Mouse (Mus musculus) CH12F3 (cell line): ENCODE measurements around the gene Olfr1494.

Experiments
- in situ Hi-C: fragments of 300-500 bp; cut with MboI; formaldehyde crosslinking; loops from 2 replicates; pipeline ENCODE4 v1.14.3; 2020; ENCODE audit warnings: low sequenced_read_pairs

Gene Olfr1494

DNA sequence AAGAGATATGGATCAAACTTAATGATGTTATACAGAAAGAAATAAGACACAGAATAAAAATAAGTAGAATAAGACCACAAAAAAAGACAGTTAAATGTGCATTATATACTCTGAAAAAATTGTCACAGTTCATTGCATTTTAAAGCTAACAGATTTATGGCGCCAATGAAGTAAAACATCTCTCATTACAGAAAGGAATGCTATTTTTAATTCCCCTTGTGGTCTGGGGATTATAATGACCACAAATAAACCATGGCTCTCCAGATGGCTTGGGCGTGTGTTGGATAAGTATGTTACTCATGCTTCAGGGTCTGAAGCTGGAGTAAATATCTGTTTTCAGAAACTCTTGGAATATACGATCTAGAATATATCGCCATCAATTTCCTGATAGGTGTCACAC is at the start of gene Olfr1494:
TSS of gene Olfr1494 (plus strand) at position 301 of the 400 bp plus-strand sequence.
- in situ Hi-C loops: no loop called here

DNA sequence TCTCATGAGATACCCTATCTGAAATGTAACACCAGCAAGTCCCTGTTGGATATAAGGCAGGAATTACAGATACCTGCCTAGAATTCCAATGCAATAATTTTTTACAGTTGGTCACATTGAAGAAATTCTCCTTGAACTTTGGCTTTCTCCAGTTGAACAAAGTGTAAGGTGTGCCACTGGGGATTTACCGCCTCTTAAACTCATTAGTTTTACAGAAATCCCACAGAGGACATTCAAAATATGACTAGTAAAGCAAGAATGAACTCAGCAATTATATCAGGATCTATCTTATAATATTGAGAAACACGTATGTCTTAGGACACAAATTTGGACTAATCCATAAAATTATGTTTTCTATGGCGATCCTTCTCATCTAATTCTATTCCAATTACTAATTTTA is 42.6 kb upstream of the Olfr1494 start, which contains the start of gene Olfr1491:
TSS of gene Olfr1491 (plus strand) at position 301 of the 400 bp plus-strand sequence.
- in situ Hi-C loops: no loop called here

DNA sequence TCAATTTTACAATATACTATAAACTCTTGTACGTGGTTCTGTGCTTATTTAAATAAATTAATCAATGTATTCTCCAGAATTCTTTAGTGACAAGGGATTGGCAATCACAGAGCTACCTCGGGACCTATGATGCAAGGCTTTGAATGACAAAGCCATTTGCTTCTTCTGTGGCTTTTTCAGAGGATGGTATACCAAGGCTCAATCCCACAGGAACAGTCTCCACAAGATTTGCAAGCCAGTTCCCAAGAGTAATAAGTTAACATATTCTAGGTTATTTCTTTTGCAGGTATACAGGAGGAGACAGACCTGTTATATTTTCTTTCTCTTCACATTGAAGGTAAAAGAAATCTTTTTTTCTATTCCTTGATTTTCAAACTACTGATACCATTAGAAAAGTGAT is 16.6 kb upstream of the Olfr1494 start, which contains the start of gene Olfr1493-ps1:
TSS of gene Olfr1493-ps1 (plus strand) at position 301 of the 400 bp plus-strand sequence.
- in situ Hi-C loops: no loop called here

DNA sequence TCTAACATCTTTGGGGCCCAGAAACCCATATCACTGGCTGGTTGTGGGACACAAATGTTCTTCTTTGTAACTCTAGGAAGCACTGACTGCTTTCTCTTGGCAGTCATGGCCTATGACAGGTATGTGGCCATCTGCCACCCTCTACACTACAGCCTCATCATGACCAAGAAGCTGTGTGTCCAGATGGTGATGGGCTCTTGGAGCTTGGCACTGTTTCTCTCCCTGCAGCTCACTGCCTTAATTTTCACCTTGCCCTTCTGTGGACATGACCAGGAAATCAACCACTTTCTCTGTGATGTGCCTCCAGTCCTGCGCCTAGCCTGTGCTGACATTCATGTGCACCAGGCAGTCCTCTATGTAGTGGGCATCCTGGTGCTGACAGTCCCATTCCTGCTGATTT is 9.8 kb downstream of the Olfr1494 start:
- in situ Hi-C loops: no loop called here

DNA sequence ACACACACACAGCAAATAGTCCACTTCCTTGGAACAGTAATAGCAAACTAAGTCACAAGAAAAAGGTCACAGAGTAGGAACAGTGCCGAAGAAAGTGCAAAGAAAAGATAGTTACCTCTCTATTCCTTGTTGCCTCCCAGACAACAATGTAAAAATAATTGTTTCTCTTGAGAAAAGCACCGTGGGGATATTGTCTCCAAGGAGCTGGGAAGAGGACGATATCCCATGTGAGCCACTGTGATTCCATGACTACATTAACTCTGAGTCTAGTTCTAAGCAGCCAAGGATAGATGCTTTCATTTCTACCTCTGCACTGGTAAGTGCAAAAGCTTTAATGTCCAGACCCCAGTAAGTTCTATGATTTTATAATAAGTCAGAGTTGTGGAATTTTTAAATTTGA is 24.8 kb downstream of the Olfr1494 start, which contains the start of gene Olfr1495:
TSS of gene Olfr1495 (plus strand) at position 301 of the 400 bp plus-strand sequence.
- in situ Hi-C loops: no loop called here

DNA sequence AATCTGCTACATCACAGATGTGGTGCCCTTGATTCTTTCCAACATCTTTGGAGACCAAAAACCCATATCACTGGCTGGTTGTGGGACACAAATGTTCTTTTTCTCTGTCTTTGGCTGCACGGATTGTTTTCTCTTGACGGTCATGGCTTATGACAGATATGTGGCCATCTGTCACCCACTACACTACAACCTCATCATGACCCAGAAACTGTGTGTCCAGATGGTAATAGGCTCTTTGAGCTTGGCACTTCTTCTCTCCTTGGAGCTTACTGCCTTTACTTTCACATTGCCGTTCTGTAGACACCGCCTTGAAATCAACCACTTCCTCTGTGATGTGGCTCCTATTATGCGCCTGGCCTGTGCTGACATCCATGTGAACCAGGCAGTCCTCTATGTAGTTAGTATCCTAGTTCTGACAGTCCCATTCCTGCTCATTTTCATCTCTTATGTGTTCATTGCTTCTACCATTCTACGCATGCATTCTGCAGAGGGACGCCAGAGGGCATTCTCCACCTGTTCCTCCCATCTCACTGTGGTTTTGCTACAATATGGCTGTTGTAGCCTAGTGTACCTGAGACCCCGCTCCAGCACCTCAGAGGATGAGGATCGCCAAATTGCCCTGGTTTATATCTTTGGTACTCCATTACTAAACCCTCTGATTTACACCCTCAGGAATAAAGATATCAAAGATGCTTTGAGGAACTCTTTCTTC is 29.2 kb downstream of the Olfr1494 start:
- in situ Hi-C loops: no loop called here

DNA sequence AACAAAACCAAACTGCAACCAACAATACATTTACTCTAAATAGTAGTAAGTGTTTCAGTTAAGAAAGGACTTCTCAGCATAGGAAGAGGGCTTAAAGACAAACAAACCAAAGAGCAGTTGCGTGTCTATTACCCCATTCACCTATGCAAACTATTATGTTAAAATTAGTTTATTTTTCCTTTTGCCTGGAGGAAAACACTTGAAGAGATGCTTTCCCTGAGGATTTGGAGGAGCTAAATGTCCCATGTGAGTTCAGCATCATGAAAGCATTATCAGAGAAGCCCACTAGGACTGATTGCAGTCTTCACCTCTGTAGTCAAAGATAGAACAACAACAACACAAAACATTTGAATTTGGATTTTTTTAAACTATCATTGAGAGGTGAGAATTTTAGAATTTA is 38.0 kb downstream of the Olfr1494 start, which contains the start of gene Olfr1496:
TSS of gene Olfr1496 (plus strand) at position 301 of the 400 bp plus-strand sequence.
- in situ Hi-C loops: no loop called here

DNA sequence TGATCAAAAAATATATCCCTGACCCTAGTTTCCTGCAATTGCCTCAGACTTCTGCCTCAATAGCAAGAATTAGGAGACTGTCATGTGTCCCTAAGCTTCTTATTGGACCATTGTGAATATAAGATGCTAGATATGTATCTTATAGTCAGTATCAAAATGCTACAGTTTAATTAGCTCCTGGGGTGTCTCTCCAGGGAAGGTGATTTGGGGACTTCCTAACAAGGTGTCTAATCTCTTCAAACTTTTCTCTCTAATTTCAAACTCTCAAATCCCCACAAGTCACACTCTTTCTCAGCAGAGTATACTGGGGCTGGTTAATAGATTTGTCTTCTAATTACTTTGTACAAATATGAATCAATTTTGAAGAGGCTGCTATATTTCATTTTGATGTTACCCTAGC is 58.6 kb downstream of the Olfr1494 start, which contains the start of gene Olfr1497:
TSS of gene Olfr1497 (minus strand) at position 101 of the 400 bp plus-strand sequence.
- in situ Hi-C loops: no loop called here
